Mouse (Mus musculus) frontal cortex, postnatal 25 days (tissue): ENCODE results near the gene Olfr1079.
"Not testable (repeated sequence)": the region's sequence is repeated elsewhere in the genome, so short reads cannot be mapped to it uniquely, and the experiment has no call there.

Experiments used
- DNase-seq, 2 experiments: peaks; one replicate each; pipeline ENCODE4 v3.0.0; 2022; ENCODE audit warnings: low spot score in 2 of 2

Olfr1079 gene

DNA sequence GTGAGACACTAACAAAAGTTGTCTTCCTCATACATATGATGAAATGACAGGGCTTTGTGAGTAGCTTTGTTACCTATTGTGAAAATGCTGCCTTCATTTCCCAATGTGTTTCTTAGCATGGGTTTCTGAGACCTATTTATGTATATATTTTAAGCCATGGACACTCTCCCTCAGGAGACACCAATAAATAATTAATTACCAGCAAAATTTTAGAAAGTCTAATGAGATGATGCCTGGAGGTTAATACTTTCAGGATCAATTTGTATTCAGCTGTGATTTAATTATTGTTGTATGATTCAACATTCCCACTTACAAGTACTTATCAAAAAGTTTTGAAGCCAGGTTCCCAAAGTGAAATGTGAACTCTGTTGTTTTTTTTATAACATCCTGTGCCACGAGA, at the start of gene Olfr1079:
Gene Olfr1079, minus strand, starts transcription at position 101 of the 400 bp plus-strand sequence.
- DNase-seq: no peak

DNA sequence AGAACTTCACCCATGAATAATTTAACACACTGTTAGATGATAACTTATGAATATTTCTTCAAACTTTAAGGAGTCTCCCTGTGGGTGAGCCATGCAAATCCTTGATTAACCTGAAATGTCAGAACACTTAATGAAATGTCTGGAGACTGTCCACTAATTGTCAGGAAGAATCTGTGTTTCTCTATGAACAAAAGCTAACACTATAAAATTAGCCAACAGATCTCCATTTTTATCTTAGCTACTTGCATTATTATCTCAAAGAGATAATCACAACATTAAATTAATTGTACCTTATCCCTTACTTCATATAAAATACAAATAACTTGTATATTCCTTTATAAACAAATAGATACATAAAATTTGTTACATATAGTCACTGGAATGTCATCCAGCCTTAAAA, 15.9 kb upstream of the Olfr1079 start, which contains the start of gene Olfr1080:
Gene Olfr1080, minus strand, starts transcription at position 101 of the 400 bp plus-strand sequence.
- DNase-seq: not testable (repeated sequence)

DNA sequence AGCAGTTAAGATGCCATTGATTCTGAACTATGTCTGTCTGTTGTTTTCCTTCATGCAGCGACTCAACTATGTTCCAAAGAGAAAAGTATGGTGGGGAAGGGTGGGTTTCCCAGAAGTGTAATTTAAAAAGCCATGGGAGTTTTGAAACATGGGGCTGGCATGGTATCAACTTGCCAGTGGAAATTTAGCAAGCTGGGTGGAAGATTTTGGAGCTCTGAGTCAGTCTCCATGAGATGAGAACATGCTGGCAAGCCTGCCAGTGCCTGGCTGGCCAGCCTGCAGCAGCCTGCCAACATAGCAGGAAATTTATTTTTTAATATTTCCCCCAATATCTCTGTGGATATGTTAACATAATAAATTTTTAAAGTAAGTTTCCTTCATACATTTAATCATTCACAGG, 11.3 kb downstream of the Olfr1079 start:
- no peak for DNase-seq

DNA sequence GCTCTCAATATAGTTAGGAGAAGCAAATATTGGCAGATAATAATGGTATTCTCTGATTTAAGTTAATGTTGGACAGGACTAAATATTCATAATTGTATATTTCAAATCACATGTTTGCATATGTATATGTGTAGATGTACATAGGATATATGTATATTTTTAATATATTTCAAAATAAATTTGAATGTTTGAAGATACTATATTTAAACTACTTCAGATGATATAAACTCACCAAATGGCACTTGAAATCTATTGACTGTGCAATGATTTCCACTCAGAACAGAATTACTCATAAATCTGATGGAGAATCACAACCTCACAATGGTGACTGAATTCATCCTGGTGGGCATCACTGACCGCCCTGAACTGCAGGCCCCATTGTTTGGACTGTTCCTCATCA, 34.1 kb downstream of the Olfr1079 start, which contains the start of gene Olfr1076:
Gene Olfr1076, plus strand, starts transcription at position 301 of the 400 bp plus-strand sequence.
- no peak for DNase-seq

DNA sequence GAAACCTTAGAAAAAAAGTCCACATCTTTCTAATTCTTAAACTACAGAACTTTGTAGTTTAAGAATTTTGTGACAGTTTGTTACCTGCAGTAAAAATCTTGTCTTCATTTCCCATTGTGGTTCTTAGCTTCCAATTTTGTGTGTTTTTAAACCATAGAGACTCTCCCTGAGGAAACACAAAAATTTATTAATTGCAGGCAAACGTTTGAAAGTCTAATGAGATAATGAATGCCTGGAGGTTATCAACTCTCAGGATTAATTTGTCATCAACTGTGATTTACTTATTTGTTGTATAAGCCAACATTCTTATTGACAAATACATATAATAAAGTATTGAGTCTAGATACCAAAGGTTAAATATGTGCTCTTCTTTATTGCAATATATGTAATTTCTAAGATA, 55.0 kb downstream of the Olfr1079 start, which contains the start of gene Olfr228:
Gene Olfr228, minus strand, starts transcription at position 101 of the 400 bp plus-strand sequence.
- DNase-seq: no peak
